24 mouse cellular contexts compared by ENCODE assay signal in genomic region chr9:9290767-9291166, GRCm38 (mm10). TPM values are rescaled to one million over a fixed set of nuclear protein-coding genes. Genes with fewer than 3 reads are reported as not detected.
DNase-seq lines count a peak whose midpoint lies in the region; ATAC-seq and TF ChIP-seq lines count a peak whose summit lies in the region.
"Had no signal": no experiment of that assay in that cellular context is flagged by ENCODE, and none has a peak within 500 bp of the region (broad histone marks: within the 10 kb centered on the region; RNA-seq: fewer than 3 reads in every experiment).

No protein-coding gene starts in this region.

- no peak overlapping the region for H3K4me2 ChIP-seq in limb, embryonic 12.5 days
- H3K4me2 ChIP-seq in embryonic facial prominence, embryonic 14.5 days (ENCODE audit: low read depth, low read length) = no peak overlapping the region
- no peak overlapping the region for H3K4me2 ChIP-seq in stomach, embryonic 15.5 days
- H3K4me2 ChIP-seq: embryonic facial prominence, embryonic 15.5 days; forebrain, embryonic 12.5 days; heart, embryonic 11.5 days; hindbrain, embryonic 13.5 days; liver, embryonic 13.5 days; midbrain, embryonic 11.5 days had no signal

- ATAC-seq in limb, embryonic 12.5 days (ENCODE audit: insufficient number of reproducible peaks, insufficient read depth, low FRiP score, low TSS enrichment, low read depth) = peak; percentile 59; the same call in 1 of the 2 replicates
- ATAC-seq in embryonic facial prominence, embryonic 14.5 days (ENCODE audit: low read depth) = peak; percentile 22
- peak; percentile 83 for ATAC-seq in stomach, embryonic 15.5 days (ENCODE audit: insufficient read depth, low FRiP score, low read depth)
- no peak for ATAC-seq in cerebellum, adult (ENCODE audit: insufficient number of reproducible peaks, low FRiP score, low TSS enrichment)

- H3K27ac ChIP-seq in limb, embryonic 12.5 days = no peak overlapping the region
- no peak overlapping the region for H3K27ac ChIP-seq in limb, embryonic 10.5 days
- no peak overlapping the region for H3K27ac ChIP-seq in embryonic facial prominence, embryonic 14.5 days (replicated peaks; ENCODE audit: low read depth, low read length)
- no peak overlapping the region for H3K27ac ChIP-seq in stomach, embryonic 15.5 days
- no peak overlapping the region for H3K27ac ChIP-seq in heart, adult 2 months
- H3K27ac ChIP-seq: embryonic facial prominence, embryonic 15.5 days; forebrain, embryonic 12.5 days; hindbrain, embryonic 13.5 days; liver, embryonic 13.5 days; macrophage had no signal

- H3K4me1 ChIP-seq in limb, embryonic 12.5 days (replicated peaks) = 0 out of 2 replicates have a peak, but pooled peaks cover 4% of the 10 kb centered on the region
- H3K4me1 ChIP-seq in limb, embryonic 10.5 days = no peaks in the 10 kb centered on the region
- H3K4me1 ChIP-seq in embryonic facial prominence, embryonic 14.5 days (ENCODE audit: control insufficient read depth, insufficient read depth, low read length) = no peaks in the 10 kb centered on the region
- H3K4me1 ChIP-seq in stomach, embryonic 15.5 days = no peaks in the 10 kb centered on the region
- H3K4me1 ChIP-seq in heart, adult 2 months (ENCODE audit: control insufficient read depth, insufficient read depth, low read length) = no peaks in the 10 kb centered on the region
- H3K4me1 ChIP-seq: embryonic facial prominence, embryonic 15.5 days; forebrain, embryonic 12.5 days; hindbrain, embryonic 13.5 days; liver, embryonic 13.5 days had no signal

- no peak for TF ChIP-seq EP300 in heart, adult 2 months (IDR thresholded peaks at IDR 0.05; ENCODE audit: insufficient read depth, low read depth, low read length)

- no peaks in the 10 kb centered on the region for H3K9me3 ChIP-seq in limb, embryonic 12.5 days
- no peaks in the 10 kb centered on the region for H3K9me3 ChIP-seq in limb, embryonic 10.5 days (replicated peaks)
- no peaks in the 10 kb centered on the region for H3K9me3 ChIP-seq in embryonic facial prominence, embryonic 14.5 days (ENCODE audit: control insufficient read depth, low read length)
- H3K9me3 ChIP-seq in stomach, embryonic 15.5 days = no peaks in the 10 kb centered on the region
- H3K9me3 ChIP-seq: embryonic facial prominence, embryonic 15.5 days; forebrain, embryonic 12.5 days; hindbrain, embryonic 13.5 days; liver, embryonic 13.5 days had no signal

- no peaks in the 10 kb centered on the region for H3K27me3 ChIP-seq in limb, embryonic 12.5 days
- no peaks in the 10 kb centered on the region for H3K27me3 ChIP-seq in limb, embryonic 10.5 days (ENCODE audit: low read depth, poor library complexity, severe bottlenecking)
- no peaks in the 10 kb centered on the region for H3K27me3 ChIP-seq in embryonic facial prominence, embryonic 14.5 days (replicated peaks; ENCODE audit: control insufficient read depth, insufficient read depth, low read length)
- H3K27me3 ChIP-seq in stomach, embryonic 15.5 days (replicated peaks) = no peaks in the 10 kb centered on the region
- H3K27me3 ChIP-seq in heart, adult 2 months (ENCODE audit: control insufficient read depth, insufficient read depth, low read length) = no peaks in the 10 kb centered on the region
- H3K27me3 ChIP-seq: embryonic facial prominence, embryonic 15.5 days; forebrain, embryonic 12.5 days; hindbrain, embryonic 13.5 days; liver, embryonic 13.5 days had no signal

- H3K36me3 ChIP-seq in limb, embryonic 12.5 days = no peaks in the 10 kb centered on the region
- no peaks in the 10 kb centered on the region for H3K36me3 ChIP-seq in limb, embryonic 10.5 days
- H3K36me3 ChIP-seq in embryonic facial prominence, embryonic 14.5 days (ENCODE audit: control insufficient read depth, insufficient read depth, low read length) = no peaks in the 10 kb centered on the region
- no peaks in the 10 kb centered on the region for H3K36me3 ChIP-seq in stomach, embryonic 15.5 days
- H3K36me3 ChIP-seq in heart, adult 2 months (ENCODE audit: control insufficient read depth, insufficient read depth, low read length) = no peaks in the 10 kb centered on the region
- H3K36me3 ChIP-seq: embryonic facial prominence, embryonic 15.5 days; forebrain, embryonic 12.5 days; hindbrain, embryonic 13.5 days; liver, embryonic 13.5 days had no signal

- TF ChIP-seq CTCF in heart, adult 2 months (IDR thresholded peaks at IDR 0.05) = no peak

- intact Hi-C loops in heart, adult 2 months (cut with DNase I) = no loop called here

- H3K4me3 ChIP-seq in limb, embryonic 12.5 days (replicated peaks) = no peak overlapping the region
- H3K4me3 ChIP-seq in limb, embryonic 10.5 days = no peak overlapping the region
- no peak overlapping the region for H3K4me3 ChIP-seq in embryonic facial prominence, embryonic 14.5 days (ENCODE audit: low read depth, low read length)
- no peak overlapping the region for H3K4me3 ChIP-seq in stomach, embryonic 15.5 days (replicated peaks)
- H3K4me3 ChIP-seq in heart, adult 2 months = no peak overlapping the region
- H3K4me3 ChIP-seq: embryonic facial prominence, embryonic 15.5 days; forebrain, embryonic 12.5 days; hindbrain, embryonic 13.5 days; liver, embryonic 13.5 days had no signal

- no peak for DNase-seq in limb, embryonic 10.5 days (ENCODE audit: low spot score)
- peak; percentile 21 for DNase-seq in embryo, embryonic 11 days
- DNase-seq in embryonic facial prominence, embryonic 14.5 days (ENCODE audit: low spot score) = peak; percentile 11
- no peak for DNase-seq in heart, adult 2 months
- DNase-seq: adrenal gland, postnatal 36 days; cerebellum, postnatal 10 days; gastrocnemius, postnatal 36 days; heart, postnatal 14 days; kidney, adult 18-20 months; layer of hippocampus, postnatal 36 days; left cerebral cortex, postnatal 4 days; liver, embryonic 13.5 days; right cerebral cortex, postnatal 25 days; thymus, adult 18-20 months had no signal

- 28% methylated on average over 3 of the region's 3 CpGs for WGBS in limb, embryonic 12.5 days
- 34% methylated on average over 3 of the region's 3 CpGs for WGBS in limb, embryonic 10.5 days
- 27% methylated on average over 3 of the region's 3 CpGs for WGBS in embryonic facial prominence, embryonic 14.5 days
- WGBS in stomach, embryonic 15.5 days = 14% methylated on average over 3 of the region's 3 CpGs
- WGBS in heart, adult 2 months = 40% methylated on average over 3 of the region's 3 CpGs

- no peak overlapping the region for H3K9ac ChIP-seq in limb, embryonic 12.5 days (replicated peaks)
- no peak overlapping the region for H3K9ac ChIP-seq in embryonic facial prominence, embryonic 14.5 days (ENCODE audit: low read depth, low read length)
- no peak overlapping the region for H3K9ac ChIP-seq in stomach, embryonic 15.5 days
- H3K9ac ChIP-seq in heart, adult 2 months (ENCODE audit: low read depth, low read length) = no peak overlapping the region
- H3K9ac ChIP-seq: embryonic facial prominence, embryonic 15.5 days; forebrain, embryonic 12.5 days; hindbrain, embryonic 13.5 days; liver, embryonic 13.5 days had no signal

- no peaks in the 10 kb centered on the region for H3K79me2 ChIP-seq in heart, adult 2 months (replicated peaks; ENCODE audit: control insufficient read depth, insufficient read depth, low read length)

- no peak for TF ChIP-seq POLR2A in heart, adult 2 months (IDR thresholded peaks at IDR 0.05; ENCODE audit: insufficient read depth, low read depth, low read length)

RNA-seq across cellular contexts. Expression of gene Arhgap42, which starts 51.9 kb away (rescaled TPM):
- polyA plus RNA-seq in limb, embryonic 12.5 days (2016; fragmentation: Nextera tagmentation; extraction: Ambion mirVana) = 51.9 and 56.8 TPM in 2 replicates
- 39.8 and 43.1 TPM in 2 replicates for polyA plus RNA-seq in limb, embryonic 10.5 days (2016; fragmentation: Nextera tagmentation; extraction: Ambion mirVana)
- polyA plus RNA-seq in embryonic facial prominence, embryonic 14.5 days (2014; fragmentation: Nextera tagmentation; extraction: Ambion mirVana) = 28.8 and 38.5 TPM in 2 replicates
- 32.2 and 36.1 TPM in 2 replicates for polyA plus RNA-seq in stomach, embryonic 15.5 days (2015; fragmentation: Nextera tagmentation; extraction: Ambion mirVana)
- 1 to 10 TPM; 8.0 to 8.3 TPM for total RNA-seq in heart, adult 2 months (2021)
- 1.7 and 4.1 TPM in 2 replicates for polyA plus RNA-seq in heart, adult 2 months (2012; rRNA removed)
- total RNA-seq: monocyte, adult 5-6 weeks had no signal
- polyA plus RNA-seq: macrophage had no signal

Comparison
In these comparisons a context has a peak if more than half of its experiments do, and no peak if none do; other contexts are left out.
1. DNase-seq: peak in embryo, embryonic 11 days (single experiment) and embryonic facial prominence, embryonic 14.5 days (single experiment); none in limb, embryonic 10.5 days (single experiment) and heart, adult 2 months (0 of 2).